In genomic region chr3:62338044-62338443, GRCm38 (mm10) we compare ENCODE assay signal across 8 mouse cellular contexts. TPM values are rescaled to one million over a fixed set of nuclear protein-coding genes. Genes with fewer than 3 reads are reported as not detected.
DNase-seq lines count a peak whose midpoint lies in the region; ATAC-seq and TF ChIP-seq lines count a peak whose summit lies in the region.

TSS of gene Arhgef26 (plus strand) at chr3:62338344.

- peak within 1 kb of the TSS; percentile 74 for H3K9ac ChIP-seq in midbrain, postnatal 0 days (replicated peaks; ENCODE audit: low read length, poor library complexity, severe bottlenecking)

- no peak for TF ChIP-seq CTCF in midbrain, postnatal 0 days (IDR thresholded peaks at IDR 0.05)

- 82% methylated on average over 3 of the region's 3 CpGs for WGBS in forebrain, embryonic 10.5 days
- WGBS in midbrain, postnatal 0 days: 89% methylated on average over 3 of the region's 3 CpGs

- H3K27ac ChIP-seq in forebrain, embryonic 10.5 days: peak within 1 kb of the TSS; percentile 86
- H3K27ac ChIP-seq in midbrain, postnatal 0 days (ENCODE audit: low read depth, low read length): peak within 1 kb of the TSS; percentile 8; the same call in 1 of the 2 replicates

- H3K36me3 ChIP-seq in forebrain, embryonic 10.5 days (replicated peaks): no peaks in the 10 kb centered on the region
- H3K36me3 ChIP-seq in midbrain, postnatal 0 days (ENCODE audit: insufficient read depth, low read length): no peaks in the 10 kb centered on the region

- peak within 1 kb of the TSS; percentile 61 for H3K4me2 ChIP-seq in midbrain, postnatal 0 days (ENCODE audit: low read depth, low read length, poor library complexity, severe bottlenecking)

- no peaks in the 10 kb centered on the region for H3K9me3 ChIP-seq in forebrain, embryonic 10.5 days
- H3K9me3 ChIP-seq in midbrain, postnatal 0 days (ENCODE audit: low read length): no peaks in the 10 kb centered on the region

- no peak for DNase-seq in left cerebral cortex, adult 18-20 months (ENCODE audit: low spot score in 2 of 2)
- no peak for DNase-seq in left cerebral cortex, adult 9 months (ENCODE audit: low spot score in 2 of 2)
- DNase-seq in forebrain, embryonic 10.5 days (ENCODE audit: extremely low spot score, low spot score): no peak
- no peak for DNase-seq in layer of hippocampus, postnatal 25 days (ENCODE audit: extremely low spot score in 1 of 2, low spot score in 1 of 2)
- no peak for DNase-seq in midbrain, postnatal 0 days (ENCODE audit: low spot score)
- DNase-seq in cerebellum, adult 8-10 months: no peak
- DNase-seq in thymus, postnatal 25 days: no peak
- no peak for DNase-seq in ovary, adult 18-20 months (ENCODE audit: low spot score)

- H3K4me3 ChIP-seq in forebrain, embryonic 10.5 days: peak within 1 kb of the TSS; percentile 82
- peak within 1 kb of the TSS; percentile 67 for H3K4me3 ChIP-seq in midbrain, postnatal 0 days (ENCODE audit: low read depth, low read length)

- peaks cover 43% of the 10 kb centered on the region for H3K27me3 ChIP-seq in forebrain, embryonic 10.5 days (ENCODE audit: poor library complexity, severe bottlenecking)
- H3K27me3 ChIP-seq in midbrain, postnatal 0 days (ENCODE audit: insufficient read depth, low read length): 0 out of 2 replicates have a peak, but pooled peaks cover 7% of the 10 kb centered on the region

- peaks cover 35% of the 10 kb centered on the region for H3K4me1 ChIP-seq in forebrain, embryonic 10.5 days
- no peaks in the 10 kb centered on the region for H3K4me1 ChIP-seq in midbrain, postnatal 0 days (ENCODE audit: insufficient read depth, low read length)

- no peak for ATAC-seq in midbrain, postnatal 0 days (ENCODE audit: low FRiP score)

RNA-seq across cellular contexts. Expression of gene Arhgef26, which starts in this region (rescaled TPM):
- 10 to 100 TPM; 19.7 to 24.9 TPM for total RNA-seq in left cerebral cortex, adult 18-20 months (2021)
- 6.9 and 7.5 TPM in 2 replicates for polyA plus RNA-seq in forebrain, embryonic 10.5 days (2016; fragmentation: Nextera tagmentation; extraction: Ambion mirVana)
- total RNA-seq in layer of hippocampus, postnatal 25 days (2021): 10 to 100 TPM; 54.0 to 56.6 TPM
- 23.3 and 26.7 TPM in 2 replicates for total RNA-seq in midbrain, postnatal 0 days (2014; rRNA removed)
- polyA plus RNA-seq in midbrain, postnatal 0 days (2015; fragmentation: Nextera tagmentation; extraction: Ambion mirVana): 14.1 and 16.5 TPM in 2 replicates
